Mouse (Mus musculus): ENCODE results near the gene Napsa. TPM values are rescaled to one million over a fixed set of nuclear protein-coding genes. Genes with fewer than 3 reads are reported as not detected.

Gene Napsa
- polyA plus RNA-seq, 1 experiment from 2014 or later, result 2.1 TPM

- Histone ChIP-seq H3K4me2 (no peak overlapping the region), H3K9me3 (no peaks in the 10 kb centered on the region), H3K27ac (replicated peaks) (no peak overlapping the region), H3K9ac (no peak overlapping the region), H3K27me3 (no peaks in the 10 kb centered on the region), H3K36me3 (peaks cover 9% of the 10 kb centered on the region), H3K4me3 (no peak overlapping the region), H3K4me1 (replicated peaks) (peaks cover 13% of the 10 kb centered on the region)
- WGBS, result 98% methylated on average over 3 of the region's 3 CpGs
- no peak for ATAC-seq (ENCODE audit: low FRiP score, low read depth)
Observed at GRCm38 (mm10) chr7:44546274-44546673, 25.9 kb upstream of the Napsa start.

DNA sequence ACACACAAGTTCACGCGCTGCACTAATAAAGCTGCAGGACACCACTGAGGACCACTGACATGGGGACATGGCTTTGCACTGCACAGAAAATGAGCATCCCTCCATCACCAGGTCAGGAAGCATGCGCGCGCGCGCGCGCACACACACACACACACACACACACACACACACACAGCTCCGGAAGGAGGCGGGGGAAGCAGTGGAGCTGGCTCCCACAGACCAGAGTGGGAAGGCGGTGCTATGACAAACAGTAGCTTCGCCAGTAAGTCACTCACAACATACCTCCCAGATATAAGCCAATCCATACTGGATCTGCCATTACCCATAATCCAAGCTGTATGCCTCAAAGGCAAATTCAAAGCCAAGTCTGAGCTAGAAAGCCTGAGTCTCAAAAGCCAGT lies 25.1 kb upstream of the Napsa start:
- Histone ChIP-seq H3K27me3 (no peaks in the 10 kb centered on the region), H3K4me3 (no peak overlapping the region), H3K36me3 (peaks cover 12% of the 10 kb centered on the region), H3K4me2 (peak overlapping the region; percentile 99; the same call in 1 of the 2 replicates), H3K9me3 (no peaks in the 10 kb centered on the region), H3K9ac (no peak overlapping the region), H3K4me1 (replicated peaks) (peaks cover 13% of the 10 kb centered on the region), H3K27ac (replicated peaks) (no peak overlapping the region)
- no peak for ATAC-seq (ENCODE audit: low FRiP score, low read depth)
- 95% methylated on average over 13 of the region's 13 CpGs for WGBS

DNA sequence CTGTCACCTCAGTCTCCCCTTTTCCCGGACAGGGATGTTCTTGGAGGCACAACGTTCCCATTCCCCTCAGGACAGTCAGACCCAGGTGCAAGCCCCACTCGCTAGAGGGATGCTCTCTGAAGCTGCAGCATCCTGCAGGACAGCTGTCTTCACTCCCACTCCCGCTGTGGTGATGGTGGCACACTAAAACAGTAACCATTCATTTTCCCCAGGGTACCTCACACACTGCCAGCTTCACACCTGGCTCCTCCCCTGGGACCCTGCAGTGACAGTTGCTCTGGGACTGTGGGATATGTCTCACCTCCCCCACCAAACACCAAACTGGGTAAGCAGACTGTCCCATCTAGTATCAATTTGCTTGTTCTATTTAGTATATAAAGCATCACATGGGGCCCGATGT lies 24.5 kb upstream of the Napsa start:
- Histone ChIP-seq H3K4me1 (replicated peaks) (peaks cover 18% of the 10 kb centered on the region), H3K27me3 (no peaks in the 10 kb centered on the region), H3K27ac (replicated peaks) (no peak overlapping the region), H3K9me3 (no peaks in the 10 kb centered on the region), H3K9ac (peak overlapping the region; percentile 56), H3K4me3 (peak overlapping the region; percentile 62), H3K36me3 (peaks cover 13% of the 10 kb centered on the region), H3K4me2 (peak overlapping the region; percentile 99)
- no peak for ATAC-seq (ENCODE audit: low FRiP score, low read depth)
- WGBS, result 22% methylated on average over 5 of the region's 5 CpGs

- Histone ChIP-seq H3K4me1 (replicated peaks) (peaks cover 24% of the 10 kb centered on the region), H3K9ac (peak within 1 kb of the TSS; percentile 56), H3K36me3 (peaks cover 13% of the 10 kb centered on the region), H3K27me3 (no peaks in the 10 kb centered on the region), H3K4me2 (peak within 1 kb of the TSS; percentile 99), H3K27ac (replicated peaks) (peak within 1 kb of the TSS; percentile 67), H3K9me3 (no peaks in the 10 kb centered on the region), H3K4me3 (peak within 1 kb of the TSS; percentile 62)
- peak; percentile 92 for ATAC-seq (ENCODE audit: low FRiP score, low read depth)
- under 1% methylated on average over 43 of the region's 43 CpGs for whole genome bisulfite sequencing
Observed at GRCm38 (mm10) chr7:44548497-44549087, 23.6 kb upstream of the Napsa start, which contains the start of gene Pold1. Gene Pold1, minus strand, starts transcription at chr7:44548849.

GRCm38 (mm10) chr7:44549621-44550408 lies 22.4 kb upstream of the Napsa start:
- no peak overlapping the region for H3K9ac ChIP-seq
- H3K4me1 ChIP-seq (replicated peaks), result peaks cover 28% of the 10 kb centered on the region
- H3K27me3 ChIP-seq, result no peaks in the 10 kb centered on the region
- no peak overlapping the region for H3K27ac ChIP-seq (replicated peaks)
- H3K4me2 ChIP-seq, result no peak overlapping the region
- no peak for ATAC-seq (ENCODE audit: low FRiP score, low read depth)
- H3K9me3 ChIP-seq, result no peaks in the 10 kb centered on the region
- 94% methylated on average over 23 of the region's 23 CpGs for WGBS
- no peak overlapping the region for H3K4me3 ChIP-seq
- peaks cover 13% of the 10 kb centered on the region for H3K36me3 ChIP-seq

DNA sequence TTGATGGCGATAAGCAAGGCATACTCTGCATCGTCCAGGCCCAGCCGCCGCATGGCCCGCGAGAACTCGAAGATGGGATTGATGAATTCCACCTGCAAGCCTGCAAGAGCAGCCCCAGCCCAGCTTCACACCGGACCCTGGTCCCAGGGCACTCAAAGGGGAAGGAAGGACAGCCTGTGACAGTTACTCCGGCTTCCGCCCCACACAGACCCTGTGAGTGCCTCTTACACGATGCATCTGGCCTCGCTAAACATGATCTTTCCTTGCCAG lies 21.8 kb upstream of the Napsa start:
- WGBS, result 97% methylated on average over 12 of the region's 12 CpGs
- Histone ChIP-seq H3K27ac (replicated peaks) (no peak overlapping the region), H3K9me3 (no peaks in the 10 kb centered on the region), H3K27me3 (no peaks in the 10 kb centered on the region), H3K9ac (no peak overlapping the region), H3K36me3 (peaks cover 13% of the 10 kb centered on the region), H3K4me3 (no peak overlapping the region), H3K4me2 (no peak overlapping the region), H3K4me1 (replicated peaks) (peaks cover 28% of the 10 kb centered on the region)
- no peak for ATAC-seq (ENCODE audit: low FRiP score, low read depth)

- Histone ChIP-seq H3K4me1 (replicated peaks) (peaks cover 28% of the 10 kb centered on the region), H3K36me3 (peaks cover 13% of the 10 kb centered on the region), H3K4me2 (no peak overlapping the region), H3K27me3 (no peaks in the 10 kb centered on the region), H3K9me3 (no peaks in the 10 kb centered on the region), H3K4me3 (no peak overlapping the region), H3K27ac (replicated peaks) (no peak overlapping the region), H3K9ac (no peak overlapping the region)
- ATAC-seq (ENCODE audit: low FRiP score, low read depth), result no peak
- WGBS, result 97% methylated on average over 21 of the region's 21 CpGs
Observed at GRCm38 (mm10) chr7:44551301-44551700, 20.9 kb upstream of the Napsa start.

GRCm38 (mm10) chr7:44551731-44552130 lies 20.4 kb upstream of the Napsa start:
- H3K4me1 ChIP-seq (replicated peaks), result peaks cover 28% of the 10 kb centered on the region
- H3K27ac ChIP-seq (replicated peaks), result no peak overlapping the region
- H3K9me3 ChIP-seq, result no peaks in the 10 kb centered on the region
- H3K9ac ChIP-seq, result no peak overlapping the region
- no peak overlapping the region for H3K4me3 ChIP-seq
- no peaks in the 10 kb centered on the region for H3K27me3 ChIP-seq
- H3K36me3 ChIP-seq, result peaks cover 13% of the 10 kb centered on the region
- ATAC-seq (ENCODE audit: low FRiP score, low read depth), result no peak
- 82% methylated on average over 21 of the region's 22 CpGs for WGBS
- H3K4me2 ChIP-seq, result no peak overlapping the region

- Histone ChIP-seq H3K36me3 (peaks cover 13% of the 10 kb centered on the region), H3K4me2 (peak overlapping the region; percentile 83), H3K9me3 (no peaks in the 10 kb centered on the region), H3K27me3 (no peaks in the 10 kb centered on the region), H3K4me3 (peak overlapping the region; percentile 97), H3K4me1 (replicated peaks) (peaks cover 27% of the 10 kb centered on the region), H3K9ac (no peak overlapping the region), H3K27ac (replicated peaks) (0 out of 2 replicates have a peak overlapping the region, but pooled peaks have one; percentile 88)
- 88% methylated on average over 31 of the region's 31 CpGs for WGBS
- ATAC-seq (ENCODE audit: low FRiP score, low read depth), result no peak
Observed at GRCm38 (mm10) chr7:44552141-44552908, 19.9 kb upstream of the Napsa start.

DNA sequence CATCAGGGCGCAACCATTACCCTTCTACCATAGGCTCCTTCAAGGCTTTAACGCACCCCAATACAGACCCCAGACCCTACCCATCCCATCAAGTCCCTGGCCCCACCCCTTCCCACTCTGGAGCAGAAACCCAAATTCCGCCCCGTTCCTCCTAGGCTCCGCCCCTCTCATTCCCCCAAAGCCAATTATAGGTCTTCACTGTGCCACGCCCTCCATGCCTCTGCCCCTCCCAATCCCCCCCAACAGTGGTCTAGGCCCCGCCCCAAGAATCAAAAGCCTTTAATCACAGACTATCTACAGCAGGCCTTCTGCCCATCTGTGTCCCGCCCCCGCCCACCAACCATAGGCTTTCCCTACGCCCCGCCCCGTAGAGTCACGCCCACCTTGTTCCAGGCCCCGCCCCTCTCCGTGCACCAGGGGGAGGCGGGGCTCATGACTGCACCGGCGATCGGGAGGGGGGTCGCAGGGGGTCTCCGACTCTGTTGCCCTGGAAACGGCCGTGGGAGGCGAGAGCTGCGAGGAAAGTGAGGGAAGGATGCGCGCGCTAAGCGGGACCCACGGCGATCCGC lies 18.9 kb upstream of the Napsa start:
- WGBS, result under 1% methylated on average over 32 of the region's 32 CpGs

DNA sequence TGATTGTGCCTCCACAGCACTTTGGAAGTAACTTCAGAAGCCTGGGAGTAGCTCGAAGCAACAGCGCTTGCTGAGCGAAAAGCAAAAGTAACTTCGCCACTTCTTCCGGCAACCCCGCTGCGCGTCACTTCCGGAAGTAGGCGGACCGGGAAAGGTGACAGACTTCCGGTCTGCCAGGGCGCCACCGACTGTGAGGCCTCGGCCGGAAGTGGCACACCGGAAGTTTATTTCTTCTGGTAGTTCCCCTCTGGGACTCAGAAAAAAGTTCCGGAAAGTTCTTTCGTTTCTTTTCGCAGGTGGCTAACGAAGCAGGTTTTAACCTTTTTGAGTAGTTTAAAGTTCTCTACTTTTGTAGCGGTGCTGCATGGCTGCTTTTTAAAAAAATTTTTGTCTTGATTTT lies 18.4 kb upstream of the Napsa start, which contains the start of gene Nr1h2:
Gene Nr1h2, minus strand, starts transcription at position 126 of the 400 bp plus-strand sequence.
- Histone ChIP-seq H3K4me1 (replicated peaks) (peaks cover 15% of the 10 kb centered on the region), H3K9ac (peak within 1 kb of the TSS; percentile 48), H3K27ac (replicated peaks) (peak within 1 kb of the TSS; percentile 88), H3K9me3 (no peaks in the 10 kb centered on the region), H3K4me2 (peak within 1 kb of the TSS; percentile 83), H3K27me3 (no peaks in the 10 kb centered on the region), H3K4me3 (peak within 1 kb of the TSS; percentile 97), H3K36me3 (peaks cover 13% of the 10 kb centered on the region)
- WGBS, result under 1% methylated on average over 22 of the region's 22 CpGs
- ATAC-seq (ENCODE audit: low FRiP score, low read depth), result peak; percentile 74

More for the DNA sequence above, 18.9 kb upstream of the Napsa start:
- Histone ChIP-seq H3K36me3 (peaks cover 13% of the 10 kb centered on the region), H3K27ac (replicated peaks) (peak overlapping the region; percentile 88), H3K4me1 (replicated peaks) (peaks cover 18% of the 10 kb centered on the region), H3K27me3 (no peaks in the 10 kb centered on the region), H3K9ac (peak overlapping the region; percentile 48), H3K4me2 (peak overlapping the region; percentile 83), H3K4me3 (peak overlapping the region; percentile 97), H3K9me3 (no peaks in the 10 kb centered on the region)
- ATAC-seq (ENCODE audit: low FRiP score, low read depth), result peak; percentile 70

GRCm38 (mm10) chr7:44557629-44558028 lies 14.6 kb upstream of the Napsa start:
- H3K4me1 ChIP-seq (replicated peaks), result peaks cover 12% of the 10 kb centered on the region
- WGBS, result 79% methylated on average over 2 of the region's 2 CpGs
- no peak for ATAC-seq (ENCODE audit: low FRiP score, low read depth)
- no peak overlapping the region for H3K27ac ChIP-seq (replicated peaks)
- no peaks in the 10 kb centered on the region for H3K27me3 ChIP-seq
- H3K4me2 ChIP-seq, result no peak overlapping the region
- H3K9ac ChIP-seq, result no peak overlapping the region
- H3K36me3 ChIP-seq, result no peaks in the 10 kb centered on the region
- H3K4me3 ChIP-seq, result no peak overlapping the region
- H3K9me3 ChIP-seq, result no peaks in the 10 kb centered on the region
